Mouse (Mus musculus) urinary bladder, postnatal 4 days (tissue): Measurements from ENCODE around the gene Atp2c1.

Experiments
- DNase-seq, 2 experiments: peaks; one replicate each; pipeline ENCODE4 v3.0.0; 2021 to 2022; ENCODE audit warnings: low spot score in 2 of 2

Gene Atp2c1

DNA sequence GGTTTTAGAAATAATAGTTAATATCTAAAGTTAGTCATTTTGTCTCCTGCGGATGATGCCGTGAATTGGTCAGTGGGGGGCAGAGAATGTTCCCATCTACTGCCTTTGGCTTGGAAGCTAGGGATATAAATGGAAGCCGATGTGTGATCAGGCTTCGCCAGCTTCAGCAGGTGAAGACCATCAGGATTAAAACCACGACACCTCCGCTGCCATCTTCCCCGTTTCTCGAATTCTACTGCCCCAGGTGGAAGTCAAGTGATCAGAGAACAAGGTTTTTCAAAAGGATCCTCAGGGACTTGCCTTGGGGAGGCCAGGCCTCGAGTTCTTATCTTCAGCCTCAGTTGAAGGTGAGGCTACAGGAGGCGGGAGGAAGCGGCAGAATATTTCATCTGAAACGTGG is at the start of gene Atp2c1:
TSS of gene Atp2c1 (minus strand) at position 101 of the 400 bp plus-strand sequence.
- DNase-seq, result no peak

DNA sequence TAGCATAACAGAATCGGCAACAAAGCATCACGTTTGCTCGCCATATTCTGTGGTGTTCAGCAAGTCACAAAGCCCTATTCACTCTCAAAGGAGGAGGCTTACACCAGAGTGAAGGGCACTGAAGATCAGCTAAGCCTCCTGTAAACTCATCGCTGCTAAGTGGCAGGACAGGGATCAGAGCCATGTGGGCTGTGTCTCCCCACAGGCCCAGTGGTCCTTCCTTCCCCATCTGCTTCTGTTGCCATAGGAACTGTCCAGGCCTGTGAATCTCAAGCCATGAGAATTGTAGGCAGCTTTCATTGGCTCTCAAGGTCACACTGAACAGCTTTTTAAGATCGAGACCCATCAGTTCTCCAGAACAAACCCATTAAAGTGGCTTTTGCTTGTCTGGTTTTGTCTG is 30.3 kb upstream of the Atp2c1 start:
- no peak for DNase-seq

- DNase-seq, result no peak
Measured at GRCm38 (mm10) chr9:105556141-105556735, 29.1 kb upstream of the Atp2c1 start.

DNA sequence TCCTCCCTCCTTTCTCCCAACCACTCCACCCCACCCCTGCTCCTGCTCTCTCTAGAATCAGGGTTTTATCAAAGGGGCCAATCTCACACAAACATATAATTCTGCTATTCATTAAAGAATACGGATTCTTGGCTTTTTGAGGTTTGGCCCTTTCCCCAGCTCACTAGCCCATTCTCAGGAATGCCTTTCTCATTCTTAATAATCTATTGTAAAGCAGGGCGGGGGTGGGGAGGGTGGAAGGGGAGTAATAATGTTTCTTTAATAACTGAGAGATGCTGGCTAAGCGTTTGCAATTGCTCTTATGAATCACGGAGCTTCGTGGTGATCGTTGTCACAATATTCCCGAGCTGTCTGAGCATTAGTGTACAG is 27.3 kb upstream of the Atp2c1 start:
- no peak for DNase-seq

- DNase-seq, result no peak
Measured at GRCm38 (mm10) chr9:105553629-105554438, 26.7 kb upstream of the Atp2c1 start.

GRCm38 (mm10) chr9:105551407-105551806 is 24.3 kb upstream of the Atp2c1 start:
- DNase-seq, result no peak

DNA sequence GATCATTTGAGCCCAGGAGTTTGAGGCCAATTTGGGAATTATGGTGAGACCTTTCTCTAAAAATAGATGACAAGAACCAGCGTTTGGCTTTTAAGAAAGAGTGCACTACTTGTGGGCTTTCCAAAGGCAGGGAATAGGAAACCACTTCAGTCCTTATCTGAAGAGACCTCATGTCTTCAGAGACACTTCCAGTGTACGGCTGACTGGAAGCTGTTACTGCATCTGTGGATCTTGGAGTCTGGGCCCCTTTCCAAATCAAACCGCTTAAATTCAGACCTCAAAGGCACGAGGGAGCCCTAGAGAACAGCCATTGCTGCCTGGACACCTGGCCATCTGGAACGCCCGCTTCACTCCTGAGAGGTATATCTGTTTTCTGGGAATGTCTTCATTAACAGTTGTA is 22.0 kb upstream of the Atp2c1 start:
- DNase-seq, result no peak

- no peak for DNase-seq
Measured at GRCm38 (mm10) chr9:105544013-105544750, 17.1 kb upstream of the Atp2c1 start.

DNA sequence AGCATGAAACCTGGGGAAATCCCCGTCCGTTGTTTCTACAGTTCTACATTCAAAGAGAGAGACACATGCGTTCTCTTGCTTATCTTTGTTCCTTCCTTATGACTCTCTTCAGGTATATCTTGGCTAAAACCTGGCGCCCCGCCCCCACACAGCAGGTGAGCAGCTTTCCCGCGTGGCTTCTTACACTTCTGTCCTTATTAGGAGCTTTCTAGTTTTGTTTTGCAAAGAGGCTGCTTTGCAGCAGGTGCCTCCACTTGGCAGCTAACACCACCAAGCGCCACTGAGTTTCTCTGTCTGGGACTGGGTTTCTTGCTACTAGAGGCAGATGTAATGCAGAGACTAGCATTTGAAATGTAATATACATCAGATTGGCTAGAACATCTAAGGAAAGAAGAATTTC is 10.4 kb upstream of the Atp2c1 start:
- DNase-seq, result no peak

GRCm38 (mm10) chr9:105536877-105537276 is 9.8 kb upstream of the Atp2c1 start:
- DNase-seq, result no peak

- DNase-seq, result no peak
Measured at GRCm38 (mm10) chr9:105525355-105525754, 1.8 kb downstream of the Atp2c1 start.

GRCm38 (mm10) chr9:105523038-105523437 is 4.1 kb downstream of the Atp2c1 start:
- DNase-seq, result no peak

DNA sequence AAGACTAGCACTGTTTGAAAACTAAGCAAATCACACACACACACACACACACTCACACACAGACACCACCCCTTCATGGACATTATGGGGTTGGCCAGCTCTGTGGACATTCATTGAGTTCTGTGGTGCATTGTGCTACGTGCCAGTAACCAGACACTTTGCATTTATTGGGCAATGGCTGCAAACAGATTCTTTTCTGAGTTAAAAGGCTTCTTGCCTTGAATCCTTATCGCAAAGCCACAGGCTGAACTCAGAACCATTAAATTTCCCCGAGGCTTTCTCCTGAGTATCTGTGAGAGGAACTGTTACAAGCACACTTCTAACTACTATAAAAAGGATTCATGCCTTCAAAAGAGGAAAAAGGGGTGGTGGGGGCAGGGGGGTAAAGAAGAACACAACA is 5.1 kb downstream of the Atp2c1 start:
- DNase-seq, result no peak

DNA sequence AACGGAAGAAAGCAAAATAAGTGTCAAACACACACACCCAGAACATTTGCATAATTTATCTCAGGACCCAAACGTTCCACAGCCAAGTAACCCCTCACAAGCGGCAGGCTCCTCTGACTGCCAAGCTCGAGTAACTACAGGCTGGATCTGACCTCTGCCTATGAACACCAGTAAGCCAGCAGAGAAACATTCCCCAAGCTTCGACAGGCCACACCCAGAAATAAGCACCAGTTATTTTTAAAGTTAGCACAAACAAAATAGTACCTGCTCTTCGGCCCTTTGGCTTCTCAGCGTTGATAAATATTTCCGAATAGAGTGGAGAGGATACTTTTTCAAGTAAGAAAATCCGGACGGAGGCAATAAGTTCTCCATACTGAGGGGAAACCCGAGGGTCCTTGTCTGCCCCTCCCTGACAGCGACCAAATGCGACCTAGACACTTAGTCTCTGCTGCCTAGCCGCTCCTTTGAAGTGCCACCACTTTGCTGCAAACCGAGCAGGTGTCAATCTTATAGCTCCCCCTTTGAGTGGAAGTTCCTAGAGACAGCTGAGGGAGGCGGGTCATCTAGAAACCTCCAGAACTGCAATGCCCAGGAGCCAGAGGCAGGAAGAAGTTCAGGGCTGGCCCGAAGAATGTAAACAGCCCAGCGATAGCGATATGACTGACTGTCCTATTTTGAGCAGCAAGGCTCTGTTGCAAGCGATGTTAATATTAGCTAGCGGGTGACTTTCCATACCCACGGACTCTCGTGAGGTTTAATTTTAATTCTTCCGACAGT is 6.2 kb downstream of the Atp2c1 start:
- peak in 1 of 2 experiments; percentile 20 for DNase-seq

- no peak for DNase-seq
Measured at GRCm38 (mm10) chr9:105519278-105519883, 7.7 kb downstream of the Atp2c1 start.

GRCm38 (mm10) chr9:105503690-105504089 is 23.4 kb downstream of the Atp2c1 start:
- no peak for DNase-seq

- DNase-seq, result no peak
Measured at GRCm38 (mm10) chr9:105502389-105502788, 24.7 kb downstream of the Atp2c1 start.

DNA sequence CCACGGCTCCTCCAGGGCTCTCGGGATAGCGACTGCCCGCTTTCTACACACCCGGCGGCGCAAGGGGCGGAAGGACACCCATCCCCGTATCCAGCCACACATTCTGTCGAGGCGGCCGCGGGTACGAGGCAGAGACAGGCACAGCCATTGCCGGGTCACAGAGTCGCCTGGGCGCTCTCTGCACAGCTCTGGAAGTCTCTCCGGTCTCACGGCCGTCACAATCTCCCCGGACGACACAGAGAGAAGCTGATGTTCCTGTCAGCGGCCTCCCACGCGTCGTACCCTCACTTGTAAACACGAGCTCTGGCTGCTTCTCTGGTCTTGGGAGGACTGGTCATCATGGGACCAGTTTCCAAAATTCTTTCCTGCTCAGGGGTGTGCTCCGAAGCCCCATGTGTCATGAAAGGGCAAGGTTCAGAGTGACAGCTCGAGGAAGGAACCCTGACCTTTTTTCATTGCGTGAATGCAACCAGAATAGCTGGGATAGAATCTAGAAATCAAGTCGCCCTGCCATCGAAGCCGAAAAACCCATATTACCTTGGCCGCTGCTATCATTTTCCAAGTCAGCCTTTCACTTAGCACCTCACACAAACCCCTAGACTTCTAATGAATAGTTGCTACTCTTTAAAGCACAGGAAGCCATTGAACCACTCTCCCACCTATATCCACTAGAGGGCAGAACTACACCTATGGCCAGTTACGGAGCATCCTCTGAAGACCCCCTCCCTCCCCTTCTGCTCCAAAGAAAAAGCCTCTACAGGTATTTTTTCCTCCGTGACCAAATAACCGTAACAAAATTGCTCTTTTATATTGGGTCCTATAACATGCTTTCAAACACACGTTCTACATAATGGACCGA is 31.6 kb downstream of the Atp2c1 start:
- no peak for DNase-seq

- DNase-seq, result peak; percentile 95 to 97
Measured at GRCm38 (mm10) chr9:105494553-105495315, 32.4 kb downstream of the Atp2c1 start.

GRCm38 (mm10) chr9:105492744-105493143 is 34.4 kb downstream of the Atp2c1 start:
- no peak for DNase-seq
